Mouse (Mus musculus): ENCODE results near the gene Akap13.

DNA sequence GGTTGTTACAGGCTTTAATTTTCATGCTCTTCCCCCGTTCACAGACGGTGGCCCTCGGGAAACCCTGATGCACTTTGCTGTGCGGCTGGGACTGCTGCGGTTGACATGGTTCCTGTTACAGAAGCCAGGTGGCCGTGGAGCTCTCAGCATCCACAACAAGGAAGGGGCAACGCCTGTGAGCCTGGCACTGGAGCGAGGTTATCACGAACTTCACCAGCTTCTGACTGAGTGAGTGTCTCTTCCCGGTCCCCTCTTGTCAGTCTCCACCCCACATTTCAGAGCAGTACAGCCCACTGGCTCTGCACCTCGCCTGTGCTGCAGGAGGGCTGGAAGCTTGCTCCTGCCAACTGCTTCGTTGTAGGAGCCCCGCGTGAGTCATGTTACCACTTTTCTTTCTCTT is 130.8 kb downstream of the Akap13 start:
- TF ChIP-seq ZMIZ1 (IDR thresholded peaks at IDR 0.05; ENCODE audit: low read depth, low read length) = no peak
- TF ChIP-seq CTCF (conservative IDR thresholded peaks at IDR 0.05 in 1 of 2, IDR thresholded peaks at IDR 0.05 in 1 of 2; ENCODE audit: low read depth in 2 of 2, low read length in 2 of 2) = no peak
